Mouse (Mus musculus) cerebellum, adult 2 months (tissue): ENCODE results near the gene Maip1.

Experiments used
- CTCF ChIP-seq: fragments of 200-500 bp; IDR thresholded peaks from 2 replicates; pipeline ENCODE4 v1.5.1; 2011; ENCODE audit warnings: low read depth, mild to moderate bottlenecking, control low read depth, low read length, moderate library complexity, borderline replicate concordance; ENCODE audit not compliant: insufficient read depth
- POLR2A ChIP-seq: fragments of 200-500 bp; IDR thresholded peaks from 2 replicates; pipeline ENCODE4 v1.6.1; 2011; ENCODE audit warnings: low read length, control low read depth, borderline replicate concordance; ENCODE audit not compliant: insufficient read depth

DNA sequence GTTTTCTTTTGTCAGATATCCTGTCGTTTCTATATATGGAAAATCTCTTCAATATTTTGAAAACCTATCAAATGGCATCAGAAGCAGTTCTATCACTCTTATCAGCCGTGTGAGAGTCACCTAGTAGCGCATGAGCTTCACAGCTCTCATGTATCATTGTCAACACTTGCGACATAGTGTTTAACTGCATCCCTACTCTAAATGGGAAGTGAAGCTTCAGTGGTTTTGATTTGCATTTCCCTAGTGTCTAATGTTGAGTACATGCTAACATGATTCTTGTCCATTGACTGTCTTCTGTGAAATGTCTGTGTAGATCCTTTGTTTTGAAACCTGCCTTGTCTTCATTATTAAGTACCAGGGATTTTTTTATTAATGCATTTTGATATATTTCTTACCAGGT is 35.7 kb upstream of the Maip1 start:
- TF ChIP-seq CTCF (no peak), POLR2A (no peak)
